Mouse (Mus musculus) right cerebral cortex, adult 2 months (tissue): ENCODE measurements around the gene Saxo1.

Experiments
- DNase-seq, 2 experiments: peaks; one replicate each; pipeline ENCODE4 v3.0.0; 2021 to 2022; ENCODE audit warnings: low spot score in 2 of 2

The Saxo1 gene

GRCm38 (mm10) chr4:86558228-86558627 lies at the start of gene Saxo1:
Gene Saxo1, minus strand, starts transcription at chr4:86558328.
- no peak for DNase-seq

- DNase-seq = no peak
These were observed 33.2 kb upstream of the Saxo1 start for GRCm38 (mm10) chr4:86591304-86591703.

GRCm38 (mm10) chr4:86588236-86588635 lies 30.1 kb upstream of the Saxo1 start:
- no peak for DNase-seq

- no peak for DNase-seq
These were observed 22.5 kb upstream of the Saxo1 start for GRCm38 (mm10) chr4:86580591-86580990.

GRCm38 (mm10) chr4:86580056-86580455 lies 21.9 kb upstream of the Saxo1 start:
- DNase-seq = no peak

DNA sequence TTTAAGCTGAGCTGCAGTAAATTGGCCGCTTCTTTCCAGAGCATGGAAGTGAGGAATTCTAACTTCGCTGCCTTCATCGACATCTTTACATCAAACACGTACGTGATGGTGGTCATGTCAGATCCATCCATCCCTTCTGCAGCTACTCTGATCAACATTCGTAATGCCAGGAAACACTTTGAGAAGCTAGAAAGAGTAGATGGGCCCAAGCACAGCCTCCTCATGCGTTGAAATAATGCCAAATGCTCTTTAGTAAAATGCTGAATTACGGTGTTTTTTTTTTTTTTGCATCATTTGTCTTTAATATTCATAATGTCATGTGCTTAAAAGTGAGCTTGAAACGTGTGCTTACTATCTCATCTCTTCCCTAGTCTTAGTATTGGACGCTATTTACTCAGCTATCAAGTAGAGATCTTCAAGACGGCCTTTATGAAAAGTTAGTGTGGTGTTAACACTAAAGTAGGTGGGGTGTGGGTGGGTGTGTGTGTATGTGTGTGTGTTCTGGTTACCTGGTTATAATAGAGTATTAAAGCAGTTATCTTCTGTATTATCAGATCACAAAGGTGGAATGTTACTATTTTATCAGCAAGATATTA lies 18.6 kb upstream of the Saxo1 start:
- DNase-seq = no peak

DNA sequence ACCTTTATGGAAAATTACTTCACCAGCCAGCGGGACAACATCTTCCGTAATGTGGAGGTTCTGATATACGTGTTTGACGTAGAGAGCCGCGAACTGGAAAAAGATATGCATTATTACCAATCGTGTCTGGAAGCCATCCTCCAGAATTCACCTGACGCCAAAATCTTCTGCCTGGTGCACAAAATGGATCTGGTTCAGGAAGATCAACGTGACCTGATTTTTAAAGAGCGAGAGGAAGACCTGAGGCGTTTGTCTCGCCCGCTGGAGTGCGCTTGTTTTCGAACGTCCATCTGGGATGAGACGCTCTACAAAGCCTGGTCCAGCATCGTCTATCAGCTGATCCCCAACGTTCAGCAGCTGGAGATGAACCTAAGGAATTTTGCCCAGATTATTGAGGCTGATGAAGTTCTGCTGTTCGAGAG lies 18.0 kb upstream of the Saxo1 start:
- peak; percentile 44 to 55 for DNase-seq

GRCm38 (mm10) chr4:86575283-86575983 lies 17.3 kb upstream of the Saxo1 start, which contains the start of gene Rraga:
Gene Rraga, plus strand, starts transcription at chr4:86575668.
- DNase-seq = peak; percentile 95 to 96

GRCm38 (mm10) chr4:86574939-86575282 lies 16.8 kb upstream of the Saxo1 start:
- DNase-seq = peak; percentile 13 to 27

DNA sequence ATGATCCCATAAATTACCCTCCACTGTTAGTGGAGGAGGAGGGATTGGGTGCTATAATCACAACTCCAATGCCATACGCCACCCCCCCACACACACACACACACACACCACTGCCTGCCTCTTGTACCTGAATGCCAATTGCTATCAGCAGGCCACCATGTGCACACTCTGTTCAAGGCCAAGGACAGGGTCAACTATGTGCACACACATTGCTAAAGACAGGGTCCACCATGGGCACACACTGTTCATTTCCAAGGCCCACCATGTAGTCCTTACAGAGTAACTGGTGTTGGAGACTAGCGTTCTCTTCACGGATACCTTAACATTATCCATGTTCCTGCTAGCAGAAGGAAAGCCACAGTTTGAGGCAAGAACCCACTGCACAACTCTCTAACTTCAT lies 2.9 kb upstream of the Saxo1 start:
- DNase-seq = no peak

- DNase-seq = no peak
These were observed 878 bp upstream of the Saxo1 start for GRCm38 (mm10) chr4:86559006-86559405.

DNA sequence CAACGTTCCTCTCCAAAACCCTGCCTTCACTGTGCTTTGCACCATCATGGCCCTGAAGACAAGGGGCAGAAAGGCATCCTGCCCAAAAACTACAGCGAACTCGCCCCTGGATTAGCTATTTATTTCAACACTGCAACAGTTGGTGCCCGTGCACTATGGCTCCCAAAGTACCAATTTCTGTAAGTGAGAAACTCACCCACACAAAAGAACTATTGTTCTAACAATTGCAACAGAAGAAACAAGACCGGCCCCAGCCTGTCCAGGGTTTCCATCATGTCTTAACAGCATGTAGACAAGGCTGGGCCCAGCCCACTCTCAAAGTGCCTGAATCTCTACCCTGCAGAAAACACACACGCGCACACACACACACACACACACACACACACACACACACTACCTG lies 757 bp downstream of the Saxo1 start:
- no peak for DNase-seq

DNA sequence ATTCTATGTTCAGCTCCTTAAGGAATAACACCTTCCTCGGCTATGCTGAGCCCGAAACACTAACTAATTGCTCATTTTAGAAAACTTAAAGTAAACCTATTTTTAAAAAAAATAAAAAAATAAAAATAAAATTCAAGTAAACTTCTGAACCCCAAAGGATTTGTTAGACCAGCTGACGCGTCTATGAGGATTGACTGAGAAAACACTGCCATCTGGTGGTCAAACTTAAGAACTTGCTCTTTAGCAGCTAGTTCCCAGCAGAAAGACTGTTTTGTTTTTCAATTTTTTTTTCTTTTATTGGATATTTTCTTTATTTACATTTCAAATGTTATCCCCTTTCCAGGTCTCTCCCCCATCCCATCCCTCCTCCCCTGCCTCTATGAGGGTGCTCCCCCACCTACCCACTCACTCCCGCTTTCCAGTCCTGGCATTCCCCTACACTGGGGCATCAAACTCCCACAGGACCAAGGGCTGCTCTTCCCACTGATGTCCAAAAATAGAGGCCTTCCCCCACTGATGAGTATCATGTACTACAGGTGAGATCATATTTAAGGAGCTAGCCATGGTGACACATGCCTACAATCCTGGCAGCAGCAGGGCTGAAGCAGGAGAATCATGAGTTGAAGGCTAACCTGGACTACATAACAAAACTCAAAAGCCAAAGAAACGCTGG lies 3.0 kb downstream of the Saxo1 start:
- DNase-seq = peak in 1 of 2 experiments; percentile 14

- no peak for DNase-seq
These were observed 9.8 kb downstream of the Saxo1 start for GRCm38 (mm10) chr4:86548332-86548731.

GRCm38 (mm10) chr4:86545615-86546014 lies 12.5 kb downstream of the Saxo1 start:
- DNase-seq = no peak

- DNase-seq = no peak
These were observed 14.1 kb downstream of the Saxo1 start for GRCm38 (mm10) chr4:86543999-86544398.

- DNase-seq = no peak
These were observed 16.6 kb downstream of the Saxo1 start for GRCm38 (mm10) chr4:86541573-86541972.

DNA sequence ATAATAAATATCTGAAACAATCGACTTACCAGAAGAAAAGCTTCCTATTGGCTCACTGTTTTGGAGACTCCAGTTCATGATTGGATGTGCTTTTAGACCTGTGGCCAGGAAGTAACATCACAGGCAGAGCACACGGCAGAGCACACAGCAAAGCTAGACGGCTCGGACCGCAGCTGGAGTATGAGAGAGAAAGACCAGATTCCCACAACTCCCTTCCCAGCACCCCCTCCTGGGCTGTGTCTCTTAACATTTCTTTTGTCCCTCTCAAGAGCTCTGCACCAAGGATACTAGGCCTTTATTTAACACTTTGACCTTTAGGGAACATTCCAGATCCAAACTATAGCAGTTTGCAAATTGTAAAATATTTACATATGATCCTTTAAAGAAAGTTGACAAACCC lies 19.2 kb downstream of the Saxo1 start:
- no peak for DNase-seq

DNA sequence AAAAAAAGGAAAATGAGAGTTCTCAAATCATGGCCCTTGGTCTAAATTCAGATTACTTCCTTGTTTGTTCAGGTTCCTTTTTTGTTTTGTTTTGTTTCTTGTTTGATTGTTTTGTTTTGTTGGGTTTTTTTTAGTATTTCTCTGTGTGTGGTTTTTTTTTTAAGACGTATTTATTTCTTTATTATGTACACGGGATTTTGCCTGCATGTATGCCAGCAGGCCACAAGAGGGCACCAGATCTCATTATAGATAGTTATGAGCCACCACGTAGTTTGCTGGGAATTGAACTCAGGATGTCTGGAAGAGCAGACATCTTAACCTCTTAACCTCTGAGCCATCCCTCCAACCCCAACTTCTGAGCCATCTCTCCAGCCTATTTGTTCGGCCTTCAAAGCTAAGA lies 20.2 kb downstream of the Saxo1 start:
- peak in 1 of 2 experiments; percentile 21 for DNase-seq

DNA sequence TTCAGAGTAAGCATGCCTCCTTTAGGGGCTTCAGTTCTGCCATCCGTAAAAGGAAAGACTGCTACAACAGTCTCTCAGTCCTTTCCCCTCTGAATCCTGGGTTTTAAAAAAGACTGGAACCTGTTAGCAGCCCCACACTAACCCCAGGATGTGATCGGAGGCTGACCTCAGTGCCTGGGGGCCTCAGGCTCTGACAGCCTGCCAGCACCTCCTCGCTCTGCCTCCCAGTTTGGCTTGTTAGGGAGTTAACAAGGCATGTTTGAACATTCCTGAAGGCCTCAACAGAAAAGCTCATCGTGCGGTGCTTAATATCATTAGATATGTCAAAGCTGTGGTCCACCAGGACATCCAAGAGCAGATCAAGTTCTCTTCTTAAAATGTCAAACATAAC lies 24.0 kb downstream of the Saxo1 start:
- DNase-seq = no peak

- DNase-seq = no peak
These were observed 24.6 kb downstream of the Saxo1 start for GRCm38 (mm10) chr4:86533406-86534090.

DNA sequence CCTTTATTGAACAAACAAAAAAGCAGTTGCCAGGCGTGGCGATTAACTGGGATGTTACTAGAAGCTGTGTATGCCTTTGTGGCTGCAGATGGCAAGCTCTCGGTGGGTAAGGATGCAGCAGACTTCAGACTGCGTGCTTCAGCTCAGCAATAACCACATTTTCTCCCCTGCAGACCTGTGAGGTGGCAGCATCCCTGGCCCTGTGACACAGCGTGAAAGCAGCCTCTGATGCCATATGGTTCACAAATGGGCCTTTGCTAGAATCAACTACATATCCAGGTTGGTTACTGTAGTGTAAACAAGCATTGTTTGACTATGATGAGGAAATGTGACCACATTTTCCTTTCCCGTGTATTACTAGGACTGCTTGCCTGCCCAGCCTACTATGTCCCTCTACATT lies 29.0 kb downstream of the Saxo1 start:
- no peak for DNase-seq
